Mouse (Mus musculus) kidney, adult 2 months (tissue): ENCODE results near the gene Anp32a.

Experiments used
- CTCF ChIP-seq: fragments of 200-500 bp; conservative IDR thresholded peaks from 2 replicates; pipeline ENCODE4 v1.5.1; 2011; ENCODE audit warnings: low read depth, mild to moderate bottlenecking, control low read depth, low read length, moderate library complexity, mixed read lengths; ENCODE audit not compliant: insufficient read depth, insufficient read length
- POLR2A ChIP-seq: fragments of 200-500 bp; IDR thresholded peaks from one replicate; pipeline ENCODE4 v1.6.1; 2011; ENCODE audit warnings: low read depth, low read length, control low read depth

DNA sequence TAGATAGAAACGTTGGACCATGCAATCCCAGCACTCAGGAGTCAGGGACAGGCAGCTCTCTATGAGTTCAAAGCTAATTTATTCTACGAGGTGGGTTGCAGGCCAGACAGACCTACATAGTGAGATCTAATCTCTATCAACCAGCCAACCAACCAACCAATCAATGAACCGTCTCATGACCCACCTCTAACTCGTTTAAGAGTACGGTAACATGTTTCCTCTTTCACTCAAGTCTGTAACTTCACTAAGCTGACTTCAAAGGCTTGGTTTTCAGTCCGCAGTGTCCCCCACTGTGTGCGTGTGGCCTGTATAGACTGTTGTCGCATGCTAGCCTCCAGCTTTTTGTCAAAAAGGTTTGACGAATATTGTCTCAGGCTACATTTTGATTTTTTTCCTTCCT, 48.6 kb downstream of the Anp32a start:
- no peak for TF ChIP-seq POLR2A
- TF ChIP-seq CTCF: no peak
